Mouse (Mus musculus): Measurements from ENCODE around the gene Cdh3. TPM values are rescaled to one million over a fixed set of nuclear protein-coding genes. Genes with fewer than 3 reads are reported as not detected.

The Cdh3 gene
- total and polyA plus RNA-seq, 2 experiments from 2014 or later, result 0.67 to 4.3 TPM

- no peaks in the 10 kb centered on the region for H3K4me1 ChIP-seq (ENCODE audit: insufficient read depth, low read length)
- no peaks in the 10 kb centered on the region for H3K9me3 ChIP-seq (ENCODE audit: low read length)
- H3K4me3 ChIP-seq (ENCODE audit: low read depth, low read length), result no peak overlapping the region
- DNase-seq (ENCODE audit: low spot score) (no peak), ATAC-seq (ENCODE audit: low FRiP score) (no peak)
- no peak for TF ChIP-seq CTCF (IDR thresholded peaks at IDR 0.05)
- no peaks in the 10 kb centered on the region for H3K27me3 ChIP-seq (ENCODE audit: insufficient read depth, low read length)
- no peak overlapping the region for H3K9ac ChIP-seq (replicated peaks; ENCODE audit: low read length, poor library complexity, severe bottlenecking)
- H3K27ac ChIP-seq (ENCODE audit: low read depth, low read length), result no peak overlapping the region
- WGBS, result 89% methylated on average over 7 of the region's 7 CpGs
- no peaks in the 10 kb centered on the region for H3K36me3 ChIP-seq (ENCODE audit: insufficient read depth, low read length)
- H3K4me2 ChIP-seq (ENCODE audit: low read depth, low read length, poor library complexity, severe bottlenecking), result no peak overlapping the region
Observed at GRCm38 (mm10) chr8:106520578-106520977, 9.9 kb downstream of the Cdh3 start.

- no peaks in the 10 kb centered on the region for H3K27me3 ChIP-seq (ENCODE audit: insufficient read depth, low read length)
- no peak overlapping the region for H3K4me3 ChIP-seq (ENCODE audit: low read depth, low read length)
- no peaks in the 10 kb centered on the region for H3K9me3 ChIP-seq (ENCODE audit: low read length)
- no peak for DNase-seq (ENCODE audit: low spot score)
- TF ChIP-seq CTCF (IDR thresholded peaks at IDR 0.05), result no peak
- no peak overlapping the region for H3K4me2 ChIP-seq (ENCODE audit: low read depth, low read length, poor library complexity, severe bottlenecking)
- H3K27ac ChIP-seq (ENCODE audit: low read depth, low read length), result no peak overlapping the region
- H3K36me3 ChIP-seq (ENCODE audit: insufficient read depth, low read length), result no peaks in the 10 kb centered on the region
- WGBS, result 75% methylated on average over 9 of the region's 9 CpGs
- no peak overlapping the region for H3K9ac ChIP-seq (replicated peaks; ENCODE audit: low read length, poor library complexity, severe bottlenecking)
- no peak for ATAC-seq (ENCODE audit: low FRiP score)
- H3K4me1 ChIP-seq (ENCODE audit: insufficient read depth, low read length), result no peaks in the 10 kb centered on the region
Observed at GRCm38 (mm10) chr8:106521845-106522244, 11.2 kb downstream of the Cdh3 start.

DNA sequence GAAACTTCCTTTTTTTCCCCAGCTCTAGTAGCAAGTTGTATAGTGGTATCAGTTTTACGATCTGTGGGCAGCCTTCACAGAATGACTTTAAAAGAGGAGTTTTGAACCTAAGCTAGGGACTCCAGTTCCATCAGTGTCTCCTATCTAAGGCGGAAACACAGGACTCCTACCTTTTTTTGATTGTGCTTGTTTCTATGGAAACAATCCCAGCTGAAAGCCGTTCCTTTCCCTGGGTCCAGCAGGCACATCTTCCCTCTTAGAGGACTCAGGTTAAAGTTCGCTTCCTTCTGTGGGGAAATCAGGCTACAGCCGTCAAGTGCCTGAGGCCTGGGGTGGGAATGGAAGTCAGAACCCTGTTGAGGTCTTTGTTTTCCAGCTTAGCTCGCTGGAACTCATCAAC lies 16.0 kb downstream of the Cdh3 start:
- ATAC-seq (ENCODE audit: low FRiP score) (no peak), DNase-seq (ENCODE audit: low spot score) (no peak)
- no peaks in the 10 kb centered on the region for H3K27me3 ChIP-seq (ENCODE audit: insufficient read depth, low read length)
- H3K4me2 ChIP-seq (ENCODE audit: low read depth, low read length, poor library complexity, severe bottlenecking), result no peak overlapping the region
- no peak for TF ChIP-seq CTCF (IDR thresholded peaks at IDR 0.05)
- no peaks in the 10 kb centered on the region for H3K4me1 ChIP-seq (ENCODE audit: insufficient read depth, low read length)
- H3K4me3 ChIP-seq (ENCODE audit: low read depth, low read length), result no peak overlapping the region
- H3K27ac ChIP-seq (ENCODE audit: low read depth, low read length), result no peak overlapping the region
- no peaks in the 10 kb centered on the region for H3K9me3 ChIP-seq (ENCODE audit: low read length)
- H3K9ac ChIP-seq (replicated peaks; ENCODE audit: low read length, poor library complexity, severe bottlenecking), result no peak overlapping the region
- 52% methylated on average over 6 of the region's 6 CpGs for WGBS
- H3K36me3 ChIP-seq (ENCODE audit: insufficient read depth, low read length), result no peaks in the 10 kb centered on the region

DNA sequence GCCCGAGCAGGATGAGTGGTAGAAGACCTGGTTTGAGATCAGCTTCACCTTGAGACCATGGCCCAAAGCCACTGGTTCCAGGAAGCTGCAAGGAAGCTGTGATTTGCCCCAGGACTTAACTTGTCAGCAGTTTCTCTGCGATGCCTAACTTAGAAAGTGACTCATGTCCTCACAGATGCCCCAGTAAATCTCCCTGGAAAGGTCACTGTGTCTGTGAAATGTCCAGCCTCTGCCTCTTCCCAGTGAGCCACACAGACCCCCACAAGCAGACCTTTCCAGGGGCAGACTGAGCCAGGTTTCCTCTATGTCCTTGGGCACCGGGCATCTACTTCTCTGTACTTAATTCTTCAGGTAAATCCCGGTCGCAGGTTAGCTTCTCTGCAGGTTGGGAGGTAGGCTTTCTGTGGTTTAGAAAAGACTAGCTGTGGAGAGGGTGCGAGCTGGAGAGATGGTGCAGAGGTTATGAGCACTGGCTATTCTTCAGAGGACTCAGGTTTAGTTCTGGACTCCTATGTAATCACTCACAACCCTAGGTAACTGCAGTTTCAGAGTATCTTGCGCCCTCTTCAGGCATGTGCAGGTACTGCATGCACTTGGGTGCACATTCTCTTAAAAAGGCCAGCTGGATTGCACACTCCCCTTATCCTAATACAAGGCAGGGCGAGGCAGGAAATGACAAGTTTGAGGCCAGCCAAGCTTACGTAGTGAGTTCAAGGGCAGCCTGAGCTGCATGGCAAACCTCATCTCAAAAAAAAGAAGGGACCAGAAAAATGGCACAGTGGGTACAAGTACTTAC lies 16.7 kb downstream of the Cdh3 start:
- H3K9me3 ChIP-seq (ENCODE audit: low read length), result no peaks in the 10 kb centered on the region
- WGBS, result 85% methylated on average over 9 of the region's 9 CpGs
- no peak overlapping the region for H3K4me2 ChIP-seq (ENCODE audit: low read depth, low read length, poor library complexity, severe bottlenecking)
- no peak overlapping the region for H3K27ac ChIP-seq (ENCODE audit: low read depth, low read length)
- DNase-seq (ENCODE audit: low spot score) (no peak), ATAC-seq (ENCODE audit: low FRiP score) (no peak)
- no peaks in the 10 kb centered on the region for H3K4me1 ChIP-seq (ENCODE audit: insufficient read depth, low read length)
- H3K27me3 ChIP-seq (ENCODE audit: insufficient read depth, low read length), result no peaks in the 10 kb centered on the region
- H3K9ac ChIP-seq (replicated peaks; ENCODE audit: low read length, poor library complexity, severe bottlenecking), result no peak overlapping the region
- H3K4me3 ChIP-seq (ENCODE audit: low read depth, low read length), result no peak overlapping the region
- TF ChIP-seq CTCF (IDR thresholded peaks at IDR 0.05), result peak; percentile 57
- no peaks in the 10 kb centered on the region for H3K36me3 ChIP-seq (ENCODE audit: insufficient read depth, low read length)

DNA sequence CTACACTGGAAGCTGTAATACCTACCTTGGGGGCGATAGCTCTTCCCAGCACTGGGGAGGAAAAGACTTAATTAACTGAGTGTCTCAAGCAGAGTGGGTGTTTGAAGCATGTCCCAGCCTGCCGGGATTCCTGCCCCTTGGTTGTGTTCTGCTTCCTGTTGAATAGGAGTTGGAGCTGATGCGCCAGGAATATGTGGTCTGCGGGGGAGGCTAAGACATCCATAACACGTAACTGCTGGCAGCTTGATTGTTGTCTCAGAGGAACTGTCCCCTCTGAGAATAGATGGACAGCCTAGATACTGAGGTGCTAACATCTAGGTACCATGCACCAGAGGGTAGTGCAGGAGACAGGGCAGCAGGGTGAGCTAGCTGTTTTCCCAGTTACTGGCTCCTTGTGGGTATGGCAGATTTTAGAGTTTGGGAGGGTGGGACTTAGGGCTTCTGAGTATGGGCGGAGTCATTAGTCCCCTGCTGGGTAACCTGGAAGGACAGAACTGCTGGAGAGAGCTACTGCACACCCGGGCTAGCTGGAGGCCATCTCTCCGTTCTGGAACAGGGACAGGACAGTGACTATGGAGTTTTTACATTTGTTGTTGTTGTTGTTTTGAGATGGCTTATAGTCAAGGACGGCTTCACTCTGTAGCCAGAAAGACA lies 18.0 kb downstream of the Cdh3 start:
- WGBS, result 85% methylated on average over 9 of the region's 9 CpGs
- no peak overlapping the region for H3K27ac ChIP-seq (ENCODE audit: low read depth, low read length)
- no peaks in the 10 kb centered on the region for H3K27me3 ChIP-seq (ENCODE audit: insufficient read depth, low read length)
- H3K36me3 ChIP-seq (ENCODE audit: insufficient read depth, low read length), result no peaks in the 10 kb centered on the region
- no peak overlapping the region for H3K9ac ChIP-seq (replicated peaks; ENCODE audit: low read length, poor library complexity, severe bottlenecking)
- no peaks in the 10 kb centered on the region for H3K4me1 ChIP-seq (ENCODE audit: insufficient read depth, low read length)
- no peak for TF ChIP-seq CTCF (IDR thresholded peaks at IDR 0.05)
- H3K4me3 ChIP-seq (ENCODE audit: low read depth, low read length), result no peak overlapping the region
- no peaks in the 10 kb centered on the region for H3K9me3 ChIP-seq (ENCODE audit: low read length)
- ATAC-seq (ENCODE audit: low FRiP score), result no peak
- no peak for DNase-seq (ENCODE audit: low spot score)
- H3K4me2 ChIP-seq (ENCODE audit: low read depth, low read length, poor library complexity, severe bottlenecking), result no peak overlapping the region

GRCm38 (mm10) chr8:106529885-106530482 lies 19.3 kb downstream of the Cdh3 start:
- H3K27me3 ChIP-seq (ENCODE audit: insufficient read depth, low read length), result no peaks in the 10 kb centered on the region
- DNase-seq (ENCODE audit: low spot score) (no peak), ATAC-seq (ENCODE audit: low FRiP score) (no peak)
- H3K9ac ChIP-seq (replicated peaks; ENCODE audit: low read length, poor library complexity, severe bottlenecking), result no peak overlapping the region
- 93% methylated on average over 10 of the region's 10 CpGs for WGBS
- H3K4me1 ChIP-seq (ENCODE audit: insufficient read depth, low read length), result no peaks in the 10 kb centered on the region
- H3K4me3 ChIP-seq (ENCODE audit: low read depth, low read length), result no peak overlapping the region
- no peaks in the 10 kb centered on the region for H3K36me3 ChIP-seq (ENCODE audit: insufficient read depth, low read length)
- H3K27ac ChIP-seq (ENCODE audit: low read depth, low read length), result no peak overlapping the region
- H3K9me3 ChIP-seq (ENCODE audit: low read length), result no peaks in the 10 kb centered on the region
- H3K4me2 ChIP-seq (ENCODE audit: low read depth, low read length, poor library complexity, severe bottlenecking), result no peak overlapping the region
- TF ChIP-seq CTCF (IDR thresholded peaks at IDR 0.05), result no peak

Measured in midbrain, postnatal 0 days (tissue).